Mouse (Mus musculus) MEL (cell line): ENCODE data around the gene E130308A19Rik. TPM values are rescaled to one million over a fixed set of nuclear protein-coding genes. Genes with fewer than 3 reads are reported as not detected.

ENCODE experiments used
- DNase-seq: peaks from one replicate; pipeline ENCODE4 v3.0.0; 2011; ENCODE audit warnings: low read depth, low spot score
- H3K27ac ChIP-seq: 2 replicates; pipeline ENCODE4 v1.5.1; 2012; ENCODE audit warnings: low read depth, mild to moderate bottlenecking, control low read depth, low read length, moderate library complexity; ENCODE audit not compliant: control insufficient read depth
- H3K27me3 ChIP-seq, 2 experiments: fragments of 150-350 bp in 1 of 2; sonication (generic) in 1 of 2; 2 replicates each; pipeline ENCODE4 v1.6.1; 2012; ENCODE audit warnings: low read length in 2 of 2, mild to moderate bottlenecking in 2 of 2, improper control_type of control experiment in 1 of 2, moderate library complexity in 1 of 2; ENCODE audit not compliant: insufficient read depth in 2 of 2, control insufficient read depth in 1 of 2
- H3K36me3 ChIP-seq, 2 experiments: 2 replicates each; pipeline ENCODE4 v1.6.1; 2012 to 2014; ENCODE audit warnings: low read length in 2 of 2, improper control_type of control experiment in 1 of 2, inconsistent platforms in 1 of 2, mild to moderate bottlenecking in 1 of 2; ENCODE audit not compliant: insufficient read depth in 2 of 2, control insufficient read depth in 1 of 2
- H3K4me1 ChIP-seq, 2 experiments: fragments of 150-350 bp in 1 of 2; sonication (generic) in 1 of 2; 2 replicates each; pipeline ENCODE4 v1.6.1; 2012; ENCODE audit warnings: low read length in 2 of 2, improper control_type of control experiment in 1 of 2, mild to moderate bottlenecking in 1 of 2; ENCODE audit not compliant: insufficient read depth in 2 of 2, control insufficient read depth in 1 of 2
- H3K4me3 ChIP-seq, 2 experiments: fragments of 150-350 bp in 1 of 2; sonication (generic) in 1 of 2; 2 replicates each; pipeline ENCODE4 v1.5.1; 2012; ENCODE audit warnings: low read depth in 2 of 2, low read length in 2 of 2, mild to moderate bottlenecking in 2 of 2, moderate library complexity in 2 of 2, control low read depth in 1 of 2, improper control_type of control experiment in 1 of 2; ENCODE audit not compliant: control insufficient read depth in 1 of 2, insufficient read depth in 1 of 2
- H3K79me2 ChIP-seq: 2 replicates; pipeline ENCODE4 v1.6.1; 2012; ENCODE audit warnings: mild to moderate bottlenecking, low read length, moderate library complexity; ENCODE audit not compliant: control insufficient read depth, poor library complexity, insufficient read depth
- H3K9ac ChIP-seq: 2 replicates; pipeline ENCODE4 v1.6.1; 2012; ENCODE audit warnings: low read depth, mild to moderate bottlenecking, control low read depth, low read length, moderate library complexity; ENCODE audit not compliant: control insufficient read depth, poor library complexity, severe bottlenecking
- H3K9me3 ChIP-seq: fragments of 150-350 bp; sonication (generic); replicated peaks from 2 replicates; pipeline ENCODE4 v1.6.1; 2012; ENCODE audit warnings: mild to moderate bottlenecking, low read length, improper control_type of control experiment, moderate library complexity; ENCODE audit not compliant: insufficient read depth
- CHD2 ChIP-seq: IDR thresholded peaks from 2 replicates; pipeline ENCODE4 v1.6.1; 2011; ENCODE audit warnings: low read length, improper control_type of control experiment
- E2F4 ChIP-seq: IDR thresholded peaks from 2 replicates; pipeline ENCODE4 v1.6.1; 2011; ENCODE audit warnings: low read depth, low read length, improper control_type of control experiment, borderline replicate concordance
- ELF1 ChIP-seq: IDR thresholded peaks from 2 replicates; pipeline ENCODE4 v1.6.1; 2014; ENCODE audit warnings: low read depth, mild to moderate bottlenecking, inconsistent platforms, low read length, improper control_type of control experiment, moderate library complexity
- GABPA ChIP-seq: IDR thresholded peaks from 2 replicates; pipeline ENCODE4 v1.6.1; 2012; ENCODE audit warnings: low read depth, mild to moderate bottlenecking, inconsistent platforms, low read length, improper control_type of control experiment, moderate library complexity
- KAT2A ChIP-seq: conservative IDR thresholded peaks from 2 replicates; pipeline ENCODE4 v1.6.1; 2012; ENCODE audit warnings: low read depth, low read length, improper control_type of control experiment, inconsistent platforms
- MEF2A ChIP-seq: IDR thresholded peaks from 2 replicates; pipeline ENCODE4 v1.6.1; 2014; ENCODE audit warnings: low read depth, mild to moderate bottlenecking, inconsistent platforms, low read length, improper control_type of control experiment; ENCODE audit not compliant: poor library complexity, insufficient replicate concordance, severe bottlenecking; ENCODE audit errors: extremely low read depth
- NELFE ChIP-seq: IDR thresholded peaks from 2 replicates; pipeline ENCODE4 v1.6.1; 2011; ENCODE audit warnings: low read depth, low read length, improper control_type of control experiment
- POLR2AphosphoS2 ChIP-seq: IDR thresholded peaks from 2 replicates; pipeline ENCODE4 v1.6.1; 2011; ENCODE audit warnings: low read length, improper control_type of control experiment
- POLR2AphosphoS5 ChIP-seq: IDR thresholded peaks from 2 replicates; pipeline ENCODE4 v1.6.1; 2012; ENCODE audit warnings: low read depth, borderline replicate concordance, mild to moderate bottlenecking, inconsistent platforms, low read length, moderate library complexity, mixed read lengths
- RCOR1 ChIP-seq: IDR thresholded peaks from 2 replicates; pipeline ENCODE4 v1.6.1; 2012; ENCODE audit warnings: low read depth, mild to moderate bottlenecking, inconsistent platforms, low read length, improper control_type of control experiment
- SMC3 ChIP-seq: IDR thresholded peaks from 2 replicates; pipeline ENCODE4 v1.6.1; 2011; ENCODE audit warnings: low read depth, low read length, improper control_type of control experiment
- TBP ChIP-seq: IDR thresholded peaks from 2 replicates; pipeline ENCODE4 v1.8.0; 2011; ENCODE audit warnings: low read depth, low read length, improper control_type of control experiment
- TCF12 ChIP-seq: IDR thresholded peaks from 2 replicates; pipeline ENCODE4 v1.6.1; 2014; ENCODE audit warnings: low read depth, mild to moderate bottlenecking, inconsistent platforms, low read length, improper control_type of control experiment, moderate library complexity
- UBTF ChIP-seq: IDR thresholded peaks from 2 replicates; pipeline ENCODE4 v1.6.1; 2012; ENCODE audit warnings: low read depth, mild to moderate bottlenecking, inconsistent platforms, low read length, improper control_type of control experiment, moderate library complexity, borderline replicate concordance; ENCODE audit not compliant: insufficient read depth
- ZKSCAN1 ChIP-seq: IDR thresholded peaks from 2 replicates; pipeline ENCODE4 v1.6.1; 2012; ENCODE audit warnings: low read depth, mild to moderate bottlenecking, inconsistent platforms, low read length, improper control_type of control experiment, moderate library complexity
- ZMIZ1 ChIP-seq: IDR thresholded peaks from 2 replicates; pipeline ENCODE4 v1.6.1; 2012; ENCODE audit warnings: low read depth, mild to moderate bottlenecking, inconsistent platforms, low read length, improper control_type of control experiment, moderate library complexity
- polyA plus RNA-seq, 2 experiments: library from polyadenylated mRNA; stranded (reverse) in 1 of 2; unstranded in 1 of 2; fragments of >175 nt in 1 of 2; fragments of >200 nt in 1 of 2; gene quantifications; 2 replicates each; pipeline versions ENCODE4 v1.2.1 to v1.2.4; 2012; ENCODE audit warnings: low replicate concordance in 2 of 2, low read depth in 1 of 2; ENCODE audit not compliant: insufficient read length in 2 of 2, insufficient read depth in 1 of 2, missing spikeins in 1 of 2
- total RNA-seq: library from RNA; depleted of rRNA; stranded (reverse); fragments of 300-350 nt; gene quantifications from 2 replicates; pipeline ENCODE4 v1.2.3, GENCODE M21; 2012

The E130308A19Rik gene
- total and polyA plus RNA-seq, 3 experiments: 4.0 to 12.5 TPM; not detected in 1

DNA sequence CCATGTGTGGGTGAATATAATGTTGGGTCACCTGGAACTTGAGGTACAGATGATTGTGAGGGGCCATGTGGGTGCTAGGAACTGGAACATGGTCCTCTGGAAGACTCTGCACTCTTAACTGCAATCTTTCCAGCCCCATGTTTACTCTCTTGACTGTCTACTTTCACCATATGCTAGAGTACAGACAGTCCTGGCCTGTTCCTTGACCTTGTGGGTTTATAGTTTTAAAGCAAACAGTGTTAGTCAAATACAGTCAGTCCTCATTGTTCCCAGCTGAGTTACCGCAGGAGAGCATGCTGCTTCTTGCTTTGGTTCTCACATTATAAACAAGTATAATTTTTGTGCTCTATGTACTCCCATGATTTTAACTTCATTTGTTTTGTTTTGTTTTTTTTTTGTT is 36.2 kb downstream of the E130308A19Rik start:
- no peak for TF ChIP-seq NELFE
- no peak for TF ChIP-seq UBTF
- TF ChIP-seq E2F4: no peak
- no peak for TF ChIP-seq ELF1
- no peak for TF ChIP-seq SMC3
- TF ChIP-seq POLR2AphosphoS5: no peak
- no peak for TF ChIP-seq MEF2A
- TF ChIP-seq ZMIZ1: no peak
- no peak for TF ChIP-seq RCOR1
- TF ChIP-seq ZKSCAN1: no peak
- TF ChIP-seq, all 39 proteins: peak for 0

GRCm38 (mm10) chr4:59663451-59663850 is 37.4 kb downstream of the E130308A19Rik start:
- peaks cover 8 to 13% of the 10 kb centered on the region in 2 experiments; a peak in 3 of 4 replicates for H3K4me1 ChIP-seq
- TF ChIP-seq KAT2A: no peak
- TF ChIP-seq POLR2AphosphoS2: no peak
- TF ChIP-seq GABPA: no peak
- TF ChIP-seq UBTF: no peak
- TF ChIP-seq MEF2A: no peak
- TF ChIP-seq TBP: no peak
- no peak for TF ChIP-seq TCF12
- TF ChIP-seq NELFE: no peak
- no peak for TF ChIP-seq CHD2
- TF ChIP-seq, all 39 proteins: peak for 0
- no peak for DNase-seq
- Histone ChIP-seq H3K27me3 (no peaks in the 10 kb centered on the region), H3K79me2 (no peaks in the 10 kb centered on the region), H3K4me3 (no peak overlapping the region), H3K9ac (no peak overlapping the region), H3K9me3 (no peaks in the 10 kb centered on the region), H3K27ac (no peak overlapping the region), H3K36me3 (peaks cover 0 to 7% of the 10 kb centered on the region in 2 experiments; a peak in 2 of 4 replicates)

More for the DNA sequence above, 36.2 kb downstream of the E130308A19Rik start:
- Histone ChIP-seq H3K27ac (no peak overlapping the region), H3K79me2 (0 out of 2 replicates have a peak, but pooled peaks cover 1% of the 10 kb centered on the region), H3K36me3 (peaks cover 0 to 5% of the 10 kb centered on the region in 2 experiments; a peak in 2 of 4 replicates), H3K9ac (no peak overlapping the region), H3K4me1 (peaks cover 8 to 12% of the 10 kb centered on the region in 2 experiments; a peak in 3 of 4 replicates), H3K27me3 (no peaks in the 10 kb centered on the region), H3K9me3 (no peaks in the 10 kb centered on the region), H3K4me3 (no peak overlapping the region)
- no peak for DNase-seq
